Mouse (Mus musculus): ENCODE data around the gene Cdk14. TPM values are rescaled to one million over a fixed set of nuclear protein-coding genes. Genes with fewer than 3 reads are reported as not detected.
A peak's percentile ranks its signal among the peaks of the same experiment; 100 is the strongest.

The Cdk14 gene
- polyA plus RNA-seq, 1 experiment from 2014 or later: 23.5 TPM

GRCm38 (mm10) chr5:5055494-5055893, 364.6 kb downstream of the Cdk14 start:
- Histone ChIP-seq H3K36me3 (ENCODE audit: control insufficient read depth, insufficient read depth, low read length) (no peaks in the 10 kb centered on the region), H3K27me3 (ENCODE audit: control insufficient read depth, insufficient read depth, low read length) (no peaks in the 10 kb centered on the region), H3K4me1 (replicated peaks; ENCODE audit: control insufficient read depth, insufficient read depth, low read length) (no peaks in the 10 kb centered on the region; the same call in 1 of the 2 replicates), H3K4me2 (ENCODE audit: low read depth, low read length, severe bottlenecking) (no peak overlapping the region), H3K4me3 (ENCODE audit: low read depth, low read length) (no peak overlapping the region), H3K9me3 (ENCODE audit: control insufficient read depth, low read length) (no peaks in the 10 kb centered on the region), H3K9ac (ENCODE audit: low read length) (no peak overlapping the region), H3K27ac (ENCODE audit: low read depth, low read length) (no peak overlapping the region)
- ATAC-seq (replicated peaks; ENCODE audit: low FRiP score): no peak
- 68% methylated on average over 1 of the region's 1 CpGs for WGBS
- no peak for DNase-seq (ENCODE audit: low spot score)

- H3K27ac ChIP-seq (ENCODE audit: low read depth, low read length): no peak overlapping the region
- WGBS: 10% methylated on average over 1 of the region's 1 CpGs
- DNase-seq (ENCODE audit: low spot score) (no peak), ATAC-seq (replicated peaks; ENCODE audit: low FRiP score) (no peak)
- no peaks in the 10 kb centered on the region for H3K27me3 ChIP-seq (ENCODE audit: control insufficient read depth, insufficient read depth, low read length)
- H3K9ac ChIP-seq (ENCODE audit: low read length): no peak overlapping the region
- no peak overlapping the region for H3K4me3 ChIP-seq (ENCODE audit: low read depth, low read length)
- H3K36me3 ChIP-seq (ENCODE audit: control insufficient read depth, insufficient read depth, low read length): no peaks in the 10 kb centered on the region
- no peaks in the 10 kb centered on the region; the same call in 1 of the 2 replicates for H3K4me1 ChIP-seq (replicated peaks; ENCODE audit: control insufficient read depth, insufficient read depth, low read length)
- H3K4me2 ChIP-seq (ENCODE audit: low read depth, low read length, severe bottlenecking): no peak overlapping the region
- no peaks in the 10 kb centered on the region for H3K9me3 ChIP-seq (ENCODE audit: control insufficient read depth, low read length)
Observed at GRCm38 (mm10) chr5:5054270-5054669, 365.8 kb downstream of the Cdk14 start.

- Histone ChIP-seq H3K9me3 (ENCODE audit: control insufficient read depth, low read length) (no peaks in the 10 kb centered on the region), H3K27ac (ENCODE audit: low read depth, low read length) (no peak overlapping the region), H3K4me1 (replicated peaks; ENCODE audit: control insufficient read depth, insufficient read depth, low read length) (no peaks in the 10 kb centered on the region; the same call in 1 of the 2 replicates), H3K27me3 (ENCODE audit: control insufficient read depth, insufficient read depth, low read length) (no peaks in the 10 kb centered on the region), H3K36me3 (ENCODE audit: control insufficient read depth, insufficient read depth, low read length) (no peaks in the 10 kb centered on the region), H3K4me3 (ENCODE audit: low read depth, low read length) (no peak overlapping the region), H3K9ac (ENCODE audit: low read length) (no peak overlapping the region), H3K4me2 (ENCODE audit: low read depth, low read length, severe bottlenecking) (no peak overlapping the region)
- WGBS: 76% methylated on average over 5 of the region's 5 CpGs
- no peak for ATAC-seq (replicated peaks; ENCODE audit: low FRiP score)
- no peak for DNase-seq (ENCODE audit: low spot score)
Observed at GRCm38 (mm10) chr5:5044326-5044725, 375.8 kb downstream of the Cdk14 start.

- no peaks in the 10 kb centered on the region for H3K36me3 ChIP-seq (ENCODE audit: control insufficient read depth, insufficient read depth, low read length)
- H3K27ac ChIP-seq (ENCODE audit: low read depth, low read length): no peak overlapping the region
- H3K9me3 ChIP-seq (ENCODE audit: control insufficient read depth, low read length): no peaks in the 10 kb centered on the region
- ATAC-seq (replicated peaks; ENCODE audit: low FRiP score) (no peak), DNase-seq (ENCODE audit: low spot score) (no peak)
- no peaks in the 10 kb centered on the region; the same call in 1 of the 2 replicates for H3K4me1 ChIP-seq (replicated peaks; ENCODE audit: control insufficient read depth, insufficient read depth, low read length)
- H3K4me2 ChIP-seq (ENCODE audit: low read depth, low read length, severe bottlenecking): no peak overlapping the region
- WGBS: 100% methylated on average over 1 of the region's 1 CpGs
- H3K9ac ChIP-seq (ENCODE audit: low read length): no peak overlapping the region
- no peak overlapping the region for H3K4me3 ChIP-seq (ENCODE audit: low read depth, low read length)
- no peaks in the 10 kb centered on the region for H3K27me3 ChIP-seq (ENCODE audit: control insufficient read depth, insufficient read depth, low read length)
Observed at GRCm38 (mm10) chr5:5042735-5043134, 377.4 kb downstream of the Cdk14 start.

GRCm38 (mm10) chr5:5041480-5041879, 378.6 kb downstream of the Cdk14 start:
- ATAC-seq (replicated peaks; ENCODE audit: low FRiP score) (no peak), DNase-seq (ENCODE audit: low spot score) (no peak)
- Histone ChIP-seq H3K4me1 (replicated peaks; ENCODE audit: control insufficient read depth, insufficient read depth, low read length) (no peaks in the 10 kb centered on the region; the same call in 1 of the 2 replicates), H3K9me3 (ENCODE audit: control insufficient read depth, low read length) (no peaks in the 10 kb centered on the region), H3K4me2 (ENCODE audit: low read depth, low read length, severe bottlenecking) (no peak overlapping the region), H3K27ac (ENCODE audit: low read depth, low read length) (no peak overlapping the region), H3K9ac (ENCODE audit: low read length) (no peak overlapping the region), H3K27me3 (ENCODE audit: control insufficient read depth, insufficient read depth, low read length) (no peaks in the 10 kb centered on the region), H3K4me3 (ENCODE audit: low read depth, low read length) (no peak overlapping the region), H3K36me3 (ENCODE audit: control insufficient read depth, insufficient read depth, low read length) (no peaks in the 10 kb centered on the region)
- WGBS: 84% methylated on average over 4 of the region's 4 CpGs

- peak; percentile 64; the same call in 1 of the 2 replicates for ATAC-seq (replicated peaks; ENCODE audit: low FRiP score)
- no peak overlapping the region for H3K4me2 ChIP-seq (ENCODE audit: low read depth, low read length, severe bottlenecking)
- no peaks in the 10 kb centered on the region for H3K27me3 ChIP-seq (ENCODE audit: control insufficient read depth, insufficient read depth, low read length)
- no peaks in the 10 kb centered on the region for H3K9me3 ChIP-seq (ENCODE audit: control insufficient read depth, low read length)
- WGBS: 31% methylated on average over 4 of the region's 4 CpGs
- H3K36me3 ChIP-seq (ENCODE audit: control insufficient read depth, insufficient read depth, low read length): no peaks in the 10 kb centered on the region
- no peak for DNase-seq (ENCODE audit: low spot score)
- H3K27ac ChIP-seq (ENCODE audit: low read depth, low read length): peak overlapping the region; percentile 31
- H3K4me1 ChIP-seq (replicated peaks; ENCODE audit: control insufficient read depth, insufficient read depth, low read length): no peaks in the 10 kb centered on the region; the same call in 1 of the 2 replicates
- no peak overlapping the region for H3K4me3 ChIP-seq (ENCODE audit: low read depth, low read length)
- H3K9ac ChIP-seq (ENCODE audit: low read length): no peak overlapping the region
Observed at GRCm38 (mm10) chr5:5039700-5040284, 380.3 kb downstream of the Cdk14 start.

- DNase-seq (ENCODE audit: low spot score): no peak
- Histone ChIP-seq H3K27me3 (ENCODE audit: control insufficient read depth, insufficient read depth, low read length) (no peaks in the 10 kb centered on the region), H3K4me3 (ENCODE audit: low read depth, low read length) (no peak overlapping the region), H3K36me3 (ENCODE audit: control insufficient read depth, insufficient read depth, low read length) (no peaks in the 10 kb centered on the region), H3K9ac (ENCODE audit: low read length) (no peak overlapping the region), H3K27ac (ENCODE audit: low read depth, low read length) (no peak overlapping the region), H3K4me1 (replicated peaks; ENCODE audit: control insufficient read depth, insufficient read depth, low read length) (no peaks in the 10 kb centered on the region), H3K4me2 (ENCODE audit: low read depth, low read length, severe bottlenecking) (no peak overlapping the region), H3K9me3 (ENCODE audit: control insufficient read depth, low read length) (no peaks in the 10 kb centered on the region)
- 82% methylated on average over 5 of the region's 5 CpGs for WGBS
- ATAC-seq (replicated peaks; ENCODE audit: low FRiP score): no peak
Observed at GRCm38 (mm10) chr5:5033445-5033844, 386.7 kb downstream of the Cdk14 start.

GRCm38 (mm10) chr5:5032847-5033246, 387.3 kb downstream of the Cdk14 start:
- Histone ChIP-seq H3K27ac (ENCODE audit: low read depth, low read length) (no peak overlapping the region), H3K9ac (ENCODE audit: low read length) (no peak overlapping the region), H3K4me3 (ENCODE audit: low read depth, low read length) (no peak overlapping the region), H3K4me1 (replicated peaks; ENCODE audit: control insufficient read depth, insufficient read depth, low read length) (no peaks in the 10 kb centered on the region), H3K27me3 (ENCODE audit: control insufficient read depth, insufficient read depth, low read length) (no peaks in the 10 kb centered on the region), H3K36me3 (ENCODE audit: control insufficient read depth, insufficient read depth, low read length) (no peaks in the 10 kb centered on the region), H3K4me2 (ENCODE audit: low read depth, low read length, severe bottlenecking) (no peak overlapping the region), H3K9me3 (ENCODE audit: control insufficient read depth, low read length) (no peaks in the 10 kb centered on the region)
- WGBS: 79% methylated on average over 6 of the region's 6 CpGs
- no peak for ATAC-seq (replicated peaks; ENCODE audit: low FRiP score)
- DNase-seq (ENCODE audit: low spot score): no peak

- H3K27ac ChIP-seq (ENCODE audit: low read depth, low read length): no peak overlapping the region
- WGBS: 84% methylated on average over 11 of the region's 11 CpGs
- H3K4me3 ChIP-seq (ENCODE audit: low read depth, low read length): no peak overlapping the region
- no peak for ATAC-seq (replicated peaks; ENCODE audit: low FRiP score)
- no peaks in the 10 kb centered on the region for H3K36me3 ChIP-seq (ENCODE audit: control insufficient read depth, insufficient read depth, low read length)
- no peak for DNase-seq (ENCODE audit: low spot score)
- no peak overlapping the region for H3K9ac ChIP-seq (ENCODE audit: low read length)
- no peaks in the 10 kb centered on the region for H3K9me3 ChIP-seq (ENCODE audit: control insufficient read depth, low read length)
- no peaks in the 10 kb centered on the region for H3K27me3 ChIP-seq (ENCODE audit: control insufficient read depth, insufficient read depth, low read length)
- H3K4me1 ChIP-seq (replicated peaks; ENCODE audit: control insufficient read depth, insufficient read depth, low read length): no peaks in the 10 kb centered on the region
- H3K4me2 ChIP-seq (ENCODE audit: low read depth, low read length, severe bottlenecking): no peak overlapping the region
Observed at GRCm38 (mm10) chr5:5032446-5032845, 387.7 kb downstream of the Cdk14 start.

Measured in forebrain, embryonic 11.5 days (tissue).